Mouse (Mus musculus) liver, embryonic 14.5 days (tissue): ENCODE data around the gene Jdp2. TPM values are rescaled to one million over a fixed set of nuclear protein-coding genes. Genes with fewer than 3 reads are reported as not detected.

Source experiments
- ATAC-seq: fragments of 200-750 bp; cut with Nextera tagmentation; 2 replicates; pipeline ENCODE4 v1.8.0; 2017; ENCODE audit warnings: moderate number of reproducible peaks, mild to moderate bottlenecking, moderate library complexity; ENCODE audit not compliant: insufficient read depth
- DNase-seq, 3 experiments: peaks; one replicate each; pipeline ENCODE4 v3.0.0-alpha.2; 2012 to 2013; ENCODE audit warnings: low read depth in 3 of 3, low spot score in 3 of 3
- H3K27ac ChIP-seq: fragments of 300-500 bp; sonication (generic); 2 replicates; pipeline ENCODE4 v1.5.1; 2014; ENCODE audit warnings: moderate library complexity, mild to moderate bottlenecking, control low read depth, inconsistent platforms
- H3K27me3 ChIP-seq: fragments of 300-500 bp; sonication (generic); 2 replicates; pipeline ENCODE4 v1.6.1; 2014; ENCODE audit warnings: mild to moderate bottlenecking, low read length, moderate library complexity; ENCODE audit not compliant: control insufficient read depth, insufficient read depth
- H3K36me3 ChIP-seq: fragments of 300-500 bp; sonication (generic); replicated peaks from 2 replicates; pipeline ENCODE4 v1.6.1; 2014; ENCODE audit warnings: low read depth; ENCODE audit not compliant: control insufficient read depth, insufficient read depth
- H3K4me1 ChIP-seq, 2 experiments: fragments of 200-500 bp in 1 of 2; fragments of 300-500 bp in 1 of 2; sonication (generic) in 1 of 2; replicated peaks; 2 replicates each; pipeline ENCODE4 v1.6.1; 2012 to 2014; ENCODE audit warnings: antibody characterized with exemption in 1 of 2, inconsistent platforms in 1 of 2, low read length in 1 of 2; ENCODE audit not compliant: control insufficient read depth in 2 of 2, insufficient read depth in 2 of 2
- H3K4me2 ChIP-seq: fragments of 300-500 bp; sonication (generic); 2 replicates; pipeline ENCODE4 v1.6.1; 2014; ENCODE audit warnings: low read depth, mild to moderate bottlenecking, control low read depth, moderate library complexity
- H3K4me3 ChIP-seq, 2 experiments: fragments of 200-500 bp in 1 of 2; fragments of 300-500 bp in 1 of 2; sonication (generic) in 1 of 2; 2 replicates each; pipeline ENCODE4 v1.5.1; 2012 to 2014; ENCODE audit warnings: low read depth in 2 of 2, low read length in 2 of 2, mild to moderate bottlenecking in 2 of 2, control low read depth in 1 of 2, inconsistent platforms in 1 of 2, moderate library complexity in 1 of 2; ENCODE audit not compliant: insufficient read depth in 1 of 2
- H3K9ac ChIP-seq: fragments of 300-500 bp; sonication (generic); replicated peaks from 2 replicates; pipeline ENCODE4 v1.6.1; 2014; ENCODE audit warnings: mild to moderate bottlenecking, control low read depth, moderate library complexity
- H3K9me3 ChIP-seq: fragments of 300-500 bp; sonication (generic); 2 replicates; pipeline ENCODE4 v1.6.1; 2016; ENCODE audit warnings: low read length, mixed read lengths; ENCODE audit not compliant: control insufficient read depth
- CTCF ChIP-seq: IDR thresholded peaks from 2 replicates; pipeline ENCODE4 v1.5.1; 2016; ENCODE audit warnings: antibody characterized with exemption, low read depth, control low read depth
- EP300 ChIP-seq: IDR thresholded peaks from 2 replicates; pipeline ENCODE4 v1.6.1; 2016; ENCODE audit warnings: antibody characterized with exemption, low read depth
- WGBS: fragments of 180-500 bp; shearing (Covaris S2); extraction: QIAGEN DNeasy Blood & Tissue Kit; methylation state at CpG from one replicate; pipeline ENCODE4 v1.1.7; 2014; ENCODE audit not compliant: insufficient replicate concordance; 5-methylcytosine and 5-hydroxymethylcytosine counted together
- polyA plus RNA-seq, 2 experiments: library from polyadenylated mRNA; depleted of rRNA in 1 of 2; stranded (reverse) in 1 of 2; unstranded in 1 of 2; fragments of >200 nt; fragmentation: Nextera tagmentation in 1 of 2; extraction: Ambion mirVana in 1 of 2; gene quantifications; 2 replicates each; pipeline versions ENCODE4 v1.2.1 to v1.2.3; 2012 to 2014

Jdp2 gene
- polyA plus RNA-seq, 2 experiments = 0.18 to 2.1 TPM

DNA sequence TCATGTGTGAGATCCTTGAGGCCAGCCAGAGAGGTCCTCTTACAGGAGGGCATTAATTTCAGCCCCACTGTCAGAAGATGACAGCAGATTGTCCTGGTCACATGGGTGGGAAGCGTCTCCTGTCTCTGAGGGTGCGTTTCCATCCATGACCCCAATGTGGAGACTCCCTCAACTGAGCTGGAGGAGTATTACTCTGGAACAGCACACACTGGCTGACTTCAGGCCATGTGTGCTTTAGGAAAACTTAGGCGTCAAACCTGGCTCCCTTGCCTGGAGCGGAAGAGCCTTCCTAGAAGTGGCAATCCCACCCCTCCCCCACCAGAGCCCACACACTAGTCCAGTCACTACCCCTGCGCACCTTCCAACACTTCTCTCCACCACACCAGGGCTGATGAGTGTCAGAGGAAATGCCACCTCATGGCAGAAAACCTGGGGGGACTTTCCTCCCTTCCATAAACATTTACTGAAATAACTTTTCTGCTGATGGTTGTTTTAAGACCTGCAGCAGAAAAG lies 8.9 kb upstream of the Jdp2 start:
- Histone ChIP-seq H3K36me3 (no peaks in the 10 kb centered on the region), H3K4me3 (no peak overlapping the region), H3K9ac (no peak overlapping the region), H3K27me3 (no peaks in the 10 kb centered on the region), H3K27ac (no peak overlapping the region), H3K9me3 (no peaks in the 10 kb centered on the region), H3K4me2 (no peak overlapping the region), H3K4me1 (peaks cover 0 to 4% of the 10 kb centered on the region in 2 experiments; a peak in 2 of 4 replicates)
- WGBS = 49% methylated on average over 5 of the region's 5 CpGs
- TF ChIP-seq EP300 = no peak
- TF ChIP-seq CTCF = no peak
- no peak for ATAC-seq
- no peak for DNase-seq

- 22% methylated on average over 9 of the region's 9 CpGs for WGBS
- H3K27me3 ChIP-seq = peaks cover 7% of the 10 kb centered on the region
- DNase-seq = no peak
These were observed 5.9 kb upstream of the Jdp2 start for GRCm38 (mm10) chr12:85592943-85593342.

GRCm38 (mm10) chr12:85594390-85594789 lies 4.4 kb upstream of the Jdp2 start:
- no peak for TF ChIP-seq CTCF
- no peak for TF ChIP-seq EP300
- no peaks in the 10 kb centered on the region for H3K9me3 ChIP-seq
- 55% methylated on average over 2 of the region's 2 CpGs for WGBS
- no peak for ATAC-seq
- H3K4me2 ChIP-seq = no peak overlapping the region
- no peak for DNase-seq
- H3K27ac ChIP-seq = no peak overlapping the region
- peaks cover 21% of the 10 kb centered on the region for H3K27me3 ChIP-seq
- no peak overlapping the region for H3K9ac ChIP-seq
- H3K4me1 ChIP-seq = peaks cover 0 to 4% of the 10 kb centered on the region in 2 experiments; a peak in 2 of 4 replicates
- no peaks in the 10 kb centered on the region for H3K36me3 ChIP-seq
- H3K4me3 ChIP-seq = no peak overlapping the region

More at GRCm38 (mm10) chr12:85592943-85593342, 5.9 kb upstream of the Jdp2 start:
- no peak for ATAC-seq
- no peaks in the 10 kb centered on the region for H3K36me3 ChIP-seq
- no peak overlapping the region for H3K4me2 ChIP-seq
- H3K4me3 ChIP-seq = no peak overlapping the region
- H3K9ac ChIP-seq = no peak overlapping the region
- H3K27ac ChIP-seq = no peak overlapping the region
- no peaks in the 10 kb centered on the region for H3K9me3 ChIP-seq
- peaks cover 0 to 4% of the 10 kb centered on the region in 2 experiments; a peak in 2 of 4 replicates for H3K4me1 ChIP-seq
- TF ChIP-seq EP300 (no peak), CTCF (no peak)

GRCm38 (mm10) chr12:85598053-85598452 lies 774 bp upstream of the Jdp2 start:
- TF ChIP-seq CTCF (no peak), EP300 (no peak)
- Histone ChIP-seq H3K4me1 (peaks cover 0 to 7% of the 10 kb centered on the region in 2 experiments; a peak in 1 of 4 replicates), H3K9ac (no peak overlapping the region), H3K9me3 (no peaks in the 10 kb centered on the region), H3K27me3 (peaks cover 53% of the 10 kb centered on the region), H3K27ac (no peak overlapping the region), H3K36me3 (no peaks in the 10 kb centered on the region), H3K4me2 (peak overlapping the region; percentile 57), H3K4me3 (no peak overlapping the region; a peak in 1 of 4 replicates)
- WGBS = 36% methylated on average over 11 of the region's 11 CpGs
- DNase-seq (no peak), ATAC-seq (no peak)

DNA sequence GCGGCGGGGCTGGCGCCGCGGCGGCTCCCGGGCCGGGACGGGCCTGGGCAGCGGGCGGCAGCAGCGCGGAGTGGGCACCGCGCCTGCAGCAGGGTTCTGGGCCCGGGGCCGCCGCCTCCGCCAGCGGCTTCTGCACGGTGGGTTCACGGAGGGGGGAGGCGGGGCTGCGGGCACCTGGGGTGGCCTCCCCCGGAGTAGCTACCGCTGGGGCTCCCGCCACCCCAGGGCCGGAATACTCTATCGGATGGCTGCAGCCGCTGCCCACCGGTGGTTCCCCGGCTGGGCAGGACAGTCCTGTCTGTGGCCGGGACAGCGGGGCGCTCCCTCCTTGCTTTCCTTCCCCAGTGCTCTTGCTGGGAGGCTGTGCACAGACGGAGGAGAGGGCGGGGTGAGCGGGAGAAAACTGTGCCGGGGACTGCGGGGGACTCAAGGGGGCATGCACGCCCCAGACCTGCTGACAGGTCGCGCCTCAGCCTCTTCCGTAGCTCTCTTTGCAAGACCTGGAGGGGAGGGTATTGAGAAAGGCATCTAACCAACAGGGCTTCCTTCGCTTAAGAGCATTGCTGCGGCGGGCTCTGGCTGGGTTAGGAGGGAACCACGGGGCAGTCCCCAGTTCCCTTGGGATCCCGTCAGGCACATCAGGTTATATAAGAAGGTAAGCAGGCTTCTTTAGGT lies 788 bp downstream of the Jdp2 start:
- TF ChIP-seq EP300 (no peak), CTCF (no peak)
- H3K27ac ChIP-seq = no peak overlapping the region
- H3K9me3 ChIP-seq = no peaks in the 10 kb centered on the region
- peak overlapping the region; percentile 53 to 56 for H3K4me3 ChIP-seq
- WGBS = 1% methylated on average over 40 of the region's 49 CpGs
- ATAC-seq (no peak), DNase-seq (no peak)
- peaks cover 53% of the 10 kb centered on the region for H3K27me3 ChIP-seq
- peak overlapping the region; percentile 57 for H3K4me2 ChIP-seq
- 0 out of 2 replicates have a peak overlapping the region, but pooled peaks have one; percentile 25 for H3K9ac ChIP-seq
- H3K4me1 ChIP-seq = peaks cover 0 to 7% of the 10 kb centered on the region in 2 experiments; a peak in 1 of 4 replicates
- no peaks in the 10 kb centered on the region for H3K36me3 ChIP-seq
